In the genomic region with DNA sequence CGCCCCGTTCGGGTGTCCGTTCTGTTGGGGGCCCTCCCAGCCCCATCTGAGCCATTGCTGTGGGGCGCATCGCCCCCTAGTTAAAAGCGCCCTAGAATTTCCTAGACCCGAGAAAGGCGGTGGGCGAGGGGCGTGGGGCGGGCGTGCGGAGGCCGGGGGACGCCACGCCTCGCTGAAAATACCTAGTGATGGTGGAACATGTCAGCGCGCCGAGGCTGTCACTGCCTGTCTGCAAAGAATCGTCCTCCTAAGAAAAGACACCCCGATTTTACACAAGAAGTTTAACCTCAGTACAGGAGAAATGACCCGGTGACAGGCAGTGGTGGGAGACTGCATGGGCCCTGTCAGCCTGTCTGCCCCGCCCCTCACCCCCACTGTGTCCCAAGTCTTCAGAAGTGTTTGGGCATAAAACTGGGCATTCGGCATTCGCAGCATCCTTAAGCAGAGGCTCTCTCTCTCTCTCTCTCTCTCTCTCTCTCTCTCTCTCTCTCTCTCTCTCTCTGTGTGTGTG, we compare ENCODE assay signal across 9 mouse cellular contexts. TPM values are rescaled to one million over a fixed set of nuclear protein-coding genes. Genes with fewer than 3 reads are reported as not detected.
DNase-seq lines count a peak whose midpoint lies in the region; ATAC-seq and TF ChIP-seq lines count a peak whose summit lies in the region.
"Had no signal": no experiment of that assay in that cellular context is flagged by ENCODE, and none has a peak within 500 bp of the region (broad histone marks: within the 10 kb centered on the region; RNA-seq: fewer than 3 reads in every experiment).

No protein-coding gene starts in this region.

- peak overlapping the region; percentile 51 for H3K4me3 ChIP-seq in cerebellum, adult 2 months (replicated peaks; ENCODE audit: insufficient read depth, low read depth, low read length)
- H3K4me3 ChIP-seq in hindbrain, embryonic 13.5 days: peak overlapping the region; percentile 78
- H3K4me3 ChIP-seq in liver, embryonic 14.5 days (ENCODE audit: insufficient read depth in 1 of 2, low read depth in 2 of 2, low read length in 2 of 2): peak overlapping the region in 1 of 2 experiments; percentile 58; a peak in 2 of 4 replicates

- no peaks in the 10 kb centered on the region for H3K36me3 ChIP-seq in hindbrain, embryonic 13.5 days
- no peaks in the 10 kb centered on the region for H3K36me3 ChIP-seq in liver, embryonic 14.5 days (replicated peaks; ENCODE audit: control insufficient read depth, insufficient read depth, low read depth)
- H3K36me3 ChIP-seq: G1E had no signal

- TF ChIP-seq POLR2A in cerebellum, adult 2 months (IDR thresholded peaks at IDR 0.05; ENCODE audit: borderline replicate concordance, insufficient read depth, low read length): no peak

- peaks cover 4% of the 10 kb centered on the region; the same call in 1 of the 2 replicates for H3K4me1 ChIP-seq in cerebellum, adult 2 months (ENCODE audit: control insufficient read depth, insufficient read depth, low read length)
- H3K4me1 ChIP-seq in hindbrain, embryonic 13.5 days (replicated peaks): peaks cover 11% of the 10 kb centered on the region
- no peaks in the 10 kb centered on the region for H3K4me1 ChIP-seq in liver, embryonic 14.5 days (replicated peaks; ENCODE audit: control insufficient read depth in 2 of 2, insufficient read depth in 2 of 2, low read length in 1 of 2)

- H3K9ac ChIP-seq in hindbrain, embryonic 13.5 days: peak overlapping the region; percentile 87
- no peak overlapping the region for H3K9ac ChIP-seq in liver, embryonic 14.5 days (replicated peaks)

- peak in 1 of 2 experiments; percentile 21 for DNase-seq in cerebellum, adult 2 months
- no peak for DNase-seq in cerebellum, postnatal 4 days (ENCODE audit: low spot score in 2 of 2)
- DNase-seq in right cerebral cortex, postnatal 25 days: peak; percentile 51
- DNase-seq in right cerebral cortex, postnatal 4 days: no peak
- no peak for DNase-seq in liver, embryonic 14.5 days (ENCODE audit: low read depth in 3 of 3, low spot score in 3 of 3)
- DNase-seq in T-cell, adult 2 months (ENCODE audit: low spot score): no peak

- no peak overlapping the region for H3K27ac ChIP-seq in cerebellum, adult 2 months (ENCODE audit: insufficient read depth, low read length)
- peak overlapping the region; percentile 55; the same call in 1 of the 2 replicates for H3K27ac ChIP-seq in hindbrain, embryonic 13.5 days
- no peak overlapping the region for H3K27ac ChIP-seq in liver, embryonic 14.5 days

- H3K9me3 ChIP-seq in hindbrain, embryonic 13.5 days: no peaks in the 10 kb centered on the region
- H3K9me3 ChIP-seq in liver, embryonic 14.5 days (ENCODE audit: control insufficient read depth, low read length): no peaks in the 10 kb centered on the region

- H3K27me3 ChIP-seq in cerebellum, adult 2 months (ENCODE audit: control insufficient read depth, insufficient read depth, low read length): no peaks in the 10 kb centered on the region
- peaks cover 51% of the 10 kb centered on the region for H3K27me3 ChIP-seq in hindbrain, embryonic 13.5 days
- peaks cover 48% of the 10 kb centered on the region for H3K27me3 ChIP-seq in liver, embryonic 14.5 days (ENCODE audit: control insufficient read depth, insufficient read depth, low read length)

- peak overlapping the region; percentile 97 for H3K4me2 ChIP-seq in hindbrain, embryonic 13.5 days
- H3K4me2 ChIP-seq in liver, embryonic 14.5 days (ENCODE audit: low read depth): peak overlapping the region; percentile 72

- 2% methylated on average over 27 of the region's 27 CpGs for WGBS in cerebellum, adult 2 months
- 2% methylated on average over 27 of the region's 27 CpGs for WGBS in hindbrain, embryonic 13.5 days
- WGBS in liver, embryonic 14.5 days (ENCODE audit: insufficient replicate concordance): 5% methylated on average over 27 of the region's 27 CpGs

- ATAC-seq in hindbrain, embryonic 13.5 days (ENCODE audit: low FRiP score): peak; percentile 9; the same call in 1 of the 2 replicates
- no peak for ATAC-seq in liver, embryonic 14.5 days (ENCODE audit: insufficient read depth)
- ATAC-seq in inflammation-experienced regulatory T-cells, adult 6 months: no peak

- no peak for TF ChIP-seq CTCF in cerebellum, adult 2 months (IDR thresholded peaks at IDR 0.05; ENCODE audit: borderline replicate concordance, insufficient read depth, low read depth, low read length)
- no peak for TF ChIP-seq CTCF in liver, embryonic 14.5 days (IDR thresholded peaks at IDR 0.05; ENCODE audit: low read depth)

- TF ChIP-seq EP300 in liver, embryonic 14.5 days (IDR thresholded peaks at IDR 0.05; ENCODE audit: low read depth): no peak

RNA-seq across cellular contexts. Expression of a gene that starts 0.8 kb away (rescaled TPM):
- polyA plus RNA-seq in cerebellum, adult 2 months (2012; rRNA removed): 0.84 and 1.1 TPM in 2 replicates
- 0.78 and 1.0 TPM in 2 replicates for polyA plus RNA-seq in hindbrain, embryonic 13.5 days (2015; fragmentation: Nextera tagmentation; extraction: Ambion mirVana)
- 0.09 and 0.12 TPM in 2 replicates for polyA plus RNA-seq in liver, embryonic 14.5 days (2012; rRNA removed)
- 0.03 TPM in 1 of 2 replicates, not detected in the other for polyA plus RNA-seq in liver, embryonic 14.5 days (2014; fragmentation: Nextera tagmentation; extraction: Ambion mirVana)
- 1 to 10 TPM in 1 of 3 experiments, not detected in 2; 1.2 TPM for polyA plus RNA-seq in inflammation-experienced regulatory T-cells, adult 6 months (2017; shearing (Covaris generic))
- polyA plus RNA-seq: G1E had no signal
